Mouse (Mus musculus) layer of hippocampus, postnatal 25 days (tissue): ENCODE results near the gene Myo18a. TPM values are rescaled to one million over a fixed set of nuclear protein-coding genes. Genes with fewer than 3 reads are reported as not detected.

Source experiments
- DNase-seq, 2 experiments: peaks; one replicate each; pipeline ENCODE4 v3.0.0; 2022; ENCODE audit warnings: mixed read lengths in 2 of 2, low spot score in 1 of 2; ENCODE audit errors: extremely low spot score in 1 of 2
- total RNA-seq, 2 experiments: library from RNA; stranded (reverse); gene quantifications; 2 replicates each; pipeline ENCODE4 v1.2.3; 2021

The Myo18a gene
- total RNA-seq, 2 experiments from 2014 or later = 136 to 158 TPM

- no peak for DNase-seq
Observed at GRCm38 (mm10) chr11:77857089-77857488, 94.0 kb downstream of the Myo18a start.

GRCm38 (mm10) chr11:77858589-77858988 is 95.5 kb downstream of the Myo18a start:
- no peak for DNase-seq

GRCm38 (mm10) chr11:77860947-77861346 is 97.9 kb downstream of the Myo18a start:
- no peak for DNase-seq

- no peak for DNase-seq
Observed at GRCm38 (mm10) chr11:77862887-77863286, 99.8 kb downstream of the Myo18a start.

GRCm38 (mm10) chr11:77864771-77865170 is 101.7 kb downstream of the Myo18a start:
- DNase-seq = no peak

GRCm38 (mm10) chr11:77867419-77868083 is 104.5 kb downstream of the Myo18a start:
- no peak for DNase-seq

- DNase-seq = no peak
Observed at GRCm38 (mm10) chr11:77871436-77871835, 108.4 kb downstream of the Myo18a start.

- no peak for DNase-seq
Observed at GRCm38 (mm10) chr11:77872236-77872635, 109.2 kb downstream of the Myo18a start.

GRCm38 (mm10) chr11:77872685-77873084 is 109.6 kb downstream of the Myo18a start:
- DNase-seq = no peak

- no peak for DNase-seq
Observed at GRCm38 (mm10) chr11:77873116-77873515, 110.1 kb downstream of the Myo18a start.

- DNase-seq = no peak
Observed at GRCm38 (mm10) chr11:77874685-77875231, 111.7 kb downstream of the Myo18a start.

GRCm38 (mm10) chr11:77875269-77875668 is 112.2 kb downstream of the Myo18a start:
- DNase-seq = no peak

GRCm38 (mm10) chr11:77875847-77876759 is 113.1 kb downstream of the Myo18a start:
- DNase-seq = no peak

- DNase-seq = no peak
Observed at GRCm38 (mm10) chr11:77876760-77877148, 113.7 kb downstream of the Myo18a start.

GRCm38 (mm10) chr11:77884524-77885245 is 121.6 kb downstream of the Myo18a start:
- DNase-seq = no peak

- DNase-seq = no peak
Observed at GRCm38 (mm10) chr11:77885246-77885575, 122.2 kb downstream of the Myo18a start.

- no peak for DNase-seq
Observed at GRCm38 (mm10) chr11:77887373-77887960, 124.4 kb downstream of the Myo18a start.

- DNase-seq = no peak
Observed at GRCm38 (mm10) chr11:77888846-77889245, 125.8 kb downstream of the Myo18a start.

GRCm38 (mm10) chr11:77889484-77889883 is 126.4 kb downstream of the Myo18a start:
- DNase-seq = no peak

GRCm38 (mm10) chr11:77890648-77891258 is 127.7 kb downstream of the Myo18a start:
- no peak for DNase-seq
